Comparison of ENCODE assay signal across 20 mouse cellular contexts in genomic region chr14:34268046-34268445, GRCm38 (mm10). TPM values are rescaled to one million over a fixed set of nuclear protein-coding genes. Genes with fewer than 3 reads are reported as not detected.
DNase-seq lines count a peak whose midpoint lies in the region; ATAC-seq lines count a peak whose summit lies in the region.
"Had no signal": no experiment of that assay in that cellular context is flagged by ENCODE, and none has a peak within 500 bp of the region (broad histone marks: within the 10 kb centered on the region; RNA-seq: fewer than 3 reads in every experiment).

No protein-coding gene starts in this region.

- H3K4me1 ChIP-seq in liver, embryonic 12.5 days = 0 out of 2 replicates have a peak, but pooled peaks cover 3% of the 10 kb centered on the region
- no peaks in the 10 kb centered on the region for H3K4me1 ChIP-seq in midbrain, embryonic 15.5 days
- H3K4me1 ChIP-seq: embryonic facial prominence, embryonic 10.5 days; heart, embryonic 13.5 days; limb, embryonic 15.5 days; neural tube, embryonic 13.5 days had no signal

- H3K4me3 ChIP-seq in liver, embryonic 12.5 days = no peak overlapping the region
- H3K4me3 ChIP-seq in midbrain, embryonic 15.5 days = no peak overlapping the region
- H3K4me3 ChIP-seq: embryonic facial prominence, embryonic 10.5 days; heart, embryonic 13.5 days; limb, embryonic 15.5 days; neural tube, embryonic 13.5 days had no signal

- no peak overlapping the region for H3K9ac ChIP-seq in liver, embryonic 12.5 days
- no peak overlapping the region for H3K9ac ChIP-seq in midbrain, embryonic 15.5 days
- H3K9ac ChIP-seq: heart, embryonic 13.5 days; limb, embryonic 15.5 days; neural tube, embryonic 13.5 days had no signal

- no peaks in the 10 kb centered on the region for H3K9me3 ChIP-seq in liver, embryonic 12.5 days (replicated peaks)
- H3K9me3 ChIP-seq in midbrain, embryonic 15.5 days = no peaks in the 10 kb centered on the region
- H3K9me3 ChIP-seq: embryonic facial prominence, embryonic 10.5 days; heart, embryonic 13.5 days; limb, embryonic 15.5 days; neural tube, embryonic 13.5 days had no signal

- peak; percentile 1 for DNase-seq in embryo, embryonic 11 days
- DNase-seq in embryo, embryonic 9.5 days (ENCODE audit: extremely low spot score) = no peak
- peak; percentile 44 for DNase-seq in ES-CJ7 (ENCODE audit: low read depth, low spot score)
- DNase-seq in adrenal gland, postnatal 36 days = peak; percentile 12 to 30
- DNase-seq in testis, postnatal 10 days (ENCODE audit: low spot score) = no peak
- DNase-seq: cerebellum, adult 11 months; cerebellum, postnatal 14 days; layer of hippocampus, postnatal 36 days; lung, postnatal 36 days; thymus, postnatal 25 days had no signal

- no peak overlapping the region for H3K4me2 ChIP-seq in liver, embryonic 12.5 days
- H3K4me2 ChIP-seq in midbrain, embryonic 15.5 days = no peak overlapping the region
- H3K4me2 ChIP-seq: heart, embryonic 13.5 days; limb, embryonic 15.5 days; midbrain, embryonic 11.5 days; neural tube, embryonic 13.5 days had no signal

- no peaks in the 10 kb centered on the region for H3K27me3 ChIP-seq in liver, embryonic 12.5 days (replicated peaks)
- no peaks in the 10 kb centered on the region for H3K27me3 ChIP-seq in midbrain, embryonic 15.5 days (replicated peaks)
- H3K27me3 ChIP-seq: CH12.LX; heart, embryonic 13.5 days; limb, embryonic 15.5 days; neural tube, embryonic 13.5 days had no signal

- no peaks in the 10 kb centered on the region for H3K36me3 ChIP-seq in liver, embryonic 12.5 days
- H3K36me3 ChIP-seq in midbrain, embryonic 15.5 days (replicated peaks) = no peaks in the 10 kb centered on the region
- H3K36me3 ChIP-seq: embryonic facial prominence, embryonic 10.5 days; heart, embryonic 13.5 days; limb, embryonic 15.5 days; neural tube, embryonic 13.5 days had no signal

- peak; percentile 55 for ATAC-seq in liver, embryonic 12.5 days
- no peak for ATAC-seq in midbrain, embryonic 15.5 days (replicated peaks)
- ATAC-seq: forebrain, embryonic 14.5 days had no signal

- WGBS in liver, embryonic 12.5 days (ENCODE audit: insufficient replicate concordance) = 66% methylated on average over 9 of the region's 9 CpGs
- WGBS in midbrain, embryonic 15.5 days = 79% methylated on average over 9 of the region's 9 CpGs

- H3K27ac ChIP-seq in liver, embryonic 12.5 days = peak overlapping the region; percentile 42; the same call in 1 of the 2 replicates
- H3K27ac ChIP-seq in midbrain, embryonic 15.5 days = no peak overlapping the region
- H3K27ac ChIP-seq: embryonic facial prominence, embryonic 10.5 days; heart, embryonic 13.5 days; limb, embryonic 15.5 days; neural tube, embryonic 13.5 days had no signal

RNA-seq across cellular contexts. Expression of gene Shld2, which starts 42.2 kb away (rescaled TPM):
- 10 to 100 TPM in 1 of 2 experiments, 1 to 10 TPM in 1; 7.4 to 14.9 TPM for total RNA-seq in adrenal gland, postnatal 36 days (2021)
- polyA plus RNA-seq in liver, embryonic 12.5 days (2016; fragmentation: Nextera tagmentation; extraction: Ambion mirVana) = 8.2 and 9.7 TPM in 2 replicates
- 5.2 and 7.0 TPM in 2 replicates for polyA plus RNA-seq in midbrain, embryonic 15.5 days (2015; fragmentation: Nextera tagmentation; extraction: Ambion mirVana)

RNA-seq across cellular contexts. Expression of gene Glud1, which starts 42.5 kb away (rescaled TPM):
- total RNA-seq in adrenal gland, postnatal 36 days (2021) = 100 to 1,000 TPM; 177 to 206 TPM
- polyA plus RNA-seq in liver, embryonic 12.5 days (2016; fragmentation: Nextera tagmentation; extraction: Ambion mirVana) = 137 and 145 TPM in 2 replicates
- 92.5 and 99.2 TPM in 2 replicates for polyA plus RNA-seq in midbrain, embryonic 15.5 days (2015; fragmentation: Nextera tagmentation; extraction: Ambion mirVana)

RNA-seq across cellular contexts. Expression of gene Syt15, which starts 48.7 kb away (rescaled TPM):
- total RNA-seq in adrenal gland, postnatal 36 days (2021) = under 1 TPM; 0.20 TPM
- 0.44 TPM in 2 replicates for polyA plus RNA-seq in liver, embryonic 12.5 days (2016; fragmentation: Nextera tagmentation; extraction: Ambion mirVana)
- polyA plus RNA-seq in midbrain, embryonic 15.5 days (2015; fragmentation: Nextera tagmentation; extraction: Ambion mirVana) = 0.51 and 0.65 TPM in 2 replicates
- total RNA-seq: CH12.LX; hematopoietic stem cell, adult 5-6 weeks had no signal

Comparison
In these comparisons a context has a peak if more than half of its experiments do, and no peak if none do; other contexts are left out.
1. DNase-seq: peak in embryo, embryonic 11 days (single experiment), ES-CJ7 (single experiment) and adrenal gland, postnatal 36 days (2 of 2); none in embryo, embryonic 9.5 days (single experiment) and testis, postnatal 10 days (single experiment).